Mouse (Mus musculus): ENCODE data around the gene Gfod1. TPM values are rescaled to one million over a fixed set of nuclear protein-coding genes. Genes with fewer than 3 reads are reported as not detected.

Gfod1 gene
- polyA plus RNA-seq, 1 experiment from 2014 or later = 1.2 TPM

DNA sequence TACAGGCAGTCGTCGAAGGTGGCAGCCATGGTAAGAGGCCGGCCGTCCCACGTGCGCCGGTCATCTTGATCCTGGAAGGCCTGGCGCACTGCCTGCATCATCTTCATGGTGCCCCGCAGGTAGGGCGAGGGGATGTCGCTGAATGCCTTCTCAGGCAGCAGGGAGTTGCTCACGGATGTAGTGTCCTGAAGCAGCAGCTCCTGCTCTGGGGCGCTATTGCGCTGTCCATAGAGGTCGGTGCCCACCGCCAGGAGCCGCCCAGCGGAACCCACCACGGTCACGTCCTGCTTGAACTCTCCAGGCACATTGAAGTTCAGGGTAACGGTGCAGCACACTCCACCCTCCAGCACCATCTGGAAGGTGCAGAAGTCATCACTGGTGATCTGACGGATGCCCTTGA is 103.5 kb downstream of the Gfod1 start:
- H3K4me2 ChIP-seq (ENCODE audit: low read depth, low read length) = no peak overlapping the region
- no peaks in the 10 kb centered on the region for H3K36me3 ChIP-seq (ENCODE audit: control insufficient read depth, insufficient read depth, low read length)
- H3K9me3 ChIP-seq (ENCODE audit: control insufficient read depth, low read length) = no peaks in the 10 kb centered on the region
- H3K27me3 ChIP-seq (ENCODE audit: control insufficient read depth, insufficient read depth, low read depth, low read length) = no peaks in the 10 kb centered on the region
- H3K27ac ChIP-seq (ENCODE audit: low read length) = no peak overlapping the region
- H3K4me3 ChIP-seq (ENCODE audit: low read length) = no peak overlapping the region
- peaks cover 30% of the 10 kb centered on the region for H3K4me1 ChIP-seq (replicated peaks; ENCODE audit: control insufficient read depth, insufficient read depth, low read length)
- H3K9ac ChIP-seq (ENCODE audit: low read length) = no peak overlapping the region
- 79% methylated on average over 22 of the region's 22 CpGs for WGBS
- no peak for ATAC-seq (ENCODE audit: low read depth)

DNA sequence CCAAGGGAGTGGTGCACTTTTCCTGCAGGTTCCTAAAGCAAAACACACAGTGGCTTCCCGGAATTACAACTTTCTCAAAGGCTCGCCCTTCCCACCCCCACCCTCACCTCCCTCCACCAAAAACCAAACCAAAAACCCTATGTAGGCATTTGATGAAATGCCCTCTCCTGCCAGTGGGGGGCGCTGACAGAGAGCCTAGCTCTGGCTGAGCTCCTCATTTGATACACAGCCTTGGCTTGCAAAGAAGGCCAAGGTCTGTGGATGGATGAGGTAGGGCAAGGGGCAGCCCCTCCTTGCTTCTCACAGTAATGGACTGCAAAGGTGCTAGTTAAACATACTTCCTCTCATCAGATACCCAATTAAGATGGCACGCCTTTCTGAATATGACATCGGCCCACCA is 104.2 kb downstream of the Gfod1 start:
- no peak overlapping the region for H3K4me3 ChIP-seq (ENCODE audit: low read length)
- peaks cover 32% of the 10 kb centered on the region for H3K4me1 ChIP-seq (replicated peaks; ENCODE audit: control insufficient read depth, insufficient read depth, low read length)
- ATAC-seq (ENCODE audit: low read depth) = no peak
- H3K27me3 ChIP-seq (ENCODE audit: control insufficient read depth, insufficient read depth, low read depth, low read length) = no peaks in the 10 kb centered on the region
- H3K27ac ChIP-seq (ENCODE audit: low read length) = no peak overlapping the region; the same call in 1 of the 2 replicates
- H3K9ac ChIP-seq (ENCODE audit: low read length) = no peak overlapping the region
- H3K9me3 ChIP-seq (ENCODE audit: control insufficient read depth, low read length) = no peaks in the 10 kb centered on the region
- WGBS = 61% methylated on average over 5 of the region's 5 CpGs
- H3K36me3 ChIP-seq (ENCODE audit: control insufficient read depth, insufficient read depth, low read length) = no peaks in the 10 kb centered on the region
- H3K4me2 ChIP-seq (ENCODE audit: low read depth, low read length) = no peak overlapping the region

DNA sequence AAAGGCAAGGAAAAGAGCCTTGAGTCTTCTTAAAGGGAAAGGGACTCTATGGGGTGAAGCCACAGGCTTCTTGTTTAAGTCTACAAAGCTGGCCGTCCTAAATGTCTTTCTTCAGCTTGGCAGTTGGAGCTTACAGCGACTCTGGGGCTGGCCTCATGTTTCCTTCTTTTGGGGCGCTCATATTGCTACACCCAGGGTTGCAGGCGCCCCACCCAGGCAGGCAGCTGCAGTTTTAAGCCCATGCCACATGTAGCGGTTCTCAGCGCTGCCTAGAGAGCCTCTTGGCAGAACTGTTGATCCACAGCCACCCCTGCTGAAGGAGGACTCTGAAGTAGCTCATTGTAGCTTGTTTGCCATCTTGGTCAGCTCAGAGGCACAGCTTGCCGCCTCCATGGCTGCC is 104.7 kb downstream of the Gfod1 start:
- H3K27ac ChIP-seq (ENCODE audit: low read length) = peak overlapping the region; percentile 52; the same call in 1 of the 2 replicates
- H3K9ac ChIP-seq (ENCODE audit: low read length) = no peak overlapping the region
- peaks cover 32% of the 10 kb centered on the region for H3K4me1 ChIP-seq (replicated peaks; ENCODE audit: control insufficient read depth, insufficient read depth, low read length)
- no peaks in the 10 kb centered on the region for H3K9me3 ChIP-seq (ENCODE audit: control insufficient read depth, low read length)
- 69% methylated on average over 7 of the region's 7 CpGs for WGBS
- ATAC-seq (ENCODE audit: low read depth) = no peak
- no peaks in the 10 kb centered on the region for H3K36me3 ChIP-seq (ENCODE audit: control insufficient read depth, insufficient read depth, low read length)
- H3K27me3 ChIP-seq (ENCODE audit: control insufficient read depth, insufficient read depth, low read depth, low read length) = no peaks in the 10 kb centered on the region
- no peak overlapping the region for H3K4me3 ChIP-seq (ENCODE audit: low read length)
- H3K4me2 ChIP-seq (ENCODE audit: low read depth, low read length) = no peak overlapping the region

DNA sequence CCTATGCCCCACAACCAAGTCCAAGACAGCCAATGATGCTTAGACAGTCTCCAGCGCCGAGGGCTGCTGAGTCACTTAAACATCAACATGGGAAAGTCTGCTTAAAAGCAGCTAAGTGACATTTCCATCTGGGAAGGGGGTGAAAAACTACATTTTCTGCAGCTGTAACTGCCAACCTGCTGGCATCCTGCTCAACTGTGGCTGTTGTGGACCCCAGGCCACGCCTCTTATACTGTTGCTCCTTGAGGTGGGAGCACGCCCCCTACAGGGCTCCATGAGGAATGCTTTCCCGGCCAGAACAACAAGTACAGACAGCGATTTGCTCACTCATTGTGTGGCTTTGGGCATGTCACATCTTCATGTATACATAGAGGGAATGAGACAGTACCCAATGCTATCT is 106.8 kb downstream of the Gfod1 start:
- peaks cover 32% of the 10 kb centered on the region for H3K4me1 ChIP-seq (replicated peaks; ENCODE audit: control insufficient read depth, insufficient read depth, low read length)
- no peak overlapping the region for H3K4me2 ChIP-seq (ENCODE audit: low read depth, low read length)
- H3K36me3 ChIP-seq (ENCODE audit: control insufficient read depth, insufficient read depth, low read length) = no peaks in the 10 kb centered on the region
- 69% methylated on average over 6 of the region's 6 CpGs for WGBS
- no peaks in the 10 kb centered on the region for H3K27me3 ChIP-seq (ENCODE audit: control insufficient read depth, insufficient read depth, low read depth, low read length)
- no peaks in the 10 kb centered on the region for H3K9me3 ChIP-seq (ENCODE audit: control insufficient read depth, low read length)
- no peak for ATAC-seq (ENCODE audit: low read depth)
- H3K9ac ChIP-seq (ENCODE audit: low read length) = no peak overlapping the region
- H3K4me3 ChIP-seq (ENCODE audit: low read length) = no peak overlapping the region
- H3K27ac ChIP-seq (ENCODE audit: low read length) = no peak overlapping the region

DNA sequence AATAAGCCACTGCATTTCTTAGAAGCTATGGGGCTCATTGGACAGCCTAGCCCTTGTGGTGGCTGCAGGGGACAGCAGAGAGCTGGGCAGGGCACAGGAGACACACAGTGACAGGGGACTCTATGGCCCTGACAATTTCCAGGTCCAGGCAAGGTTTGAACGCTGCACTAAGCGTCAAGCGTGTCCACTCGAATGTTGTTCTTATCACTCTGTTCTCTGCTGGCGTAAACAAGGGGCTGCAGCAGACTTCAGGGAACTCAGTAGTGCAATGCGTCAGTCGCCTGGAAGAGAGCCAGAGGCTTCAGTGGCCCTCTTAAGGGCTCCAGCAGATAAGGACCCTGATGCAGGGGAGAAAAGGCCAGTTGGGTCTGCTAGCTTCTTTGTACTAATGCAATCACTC is 108.0 kb downstream of the Gfod1 start:
- Histone ChIP-seq H3K27ac (ENCODE audit: low read length) (peak overlapping the region; percentile 27; the same call in 1 of the 2 replicates), H3K9me3 (ENCODE audit: control insufficient read depth, low read length) (no peaks in the 10 kb centered on the region), H3K9ac (ENCODE audit: low read length) (0 out of 2 replicates have a peak overlapping the region, but pooled peaks have one; percentile 17), H3K4me3 (ENCODE audit: low read length) (no peak overlapping the region), H3K4me2 (ENCODE audit: low read depth, low read length) (no peak overlapping the region), H3K36me3 (ENCODE audit: control insufficient read depth, insufficient read depth, low read length) (no peaks in the 10 kb centered on the region), H3K4me1 (replicated peaks; ENCODE audit: control insufficient read depth, insufficient read depth, low read length) (peaks cover 43% of the 10 kb centered on the region), H3K27me3 (ENCODE audit: control insufficient read depth, insufficient read depth, low read depth, low read length) (no peaks in the 10 kb centered on the region)
- 8% methylated on average over 7 of the region's 7 CpGs for WGBS
- peak; percentile 34 for ATAC-seq (ENCODE audit: low read depth)

DNA sequence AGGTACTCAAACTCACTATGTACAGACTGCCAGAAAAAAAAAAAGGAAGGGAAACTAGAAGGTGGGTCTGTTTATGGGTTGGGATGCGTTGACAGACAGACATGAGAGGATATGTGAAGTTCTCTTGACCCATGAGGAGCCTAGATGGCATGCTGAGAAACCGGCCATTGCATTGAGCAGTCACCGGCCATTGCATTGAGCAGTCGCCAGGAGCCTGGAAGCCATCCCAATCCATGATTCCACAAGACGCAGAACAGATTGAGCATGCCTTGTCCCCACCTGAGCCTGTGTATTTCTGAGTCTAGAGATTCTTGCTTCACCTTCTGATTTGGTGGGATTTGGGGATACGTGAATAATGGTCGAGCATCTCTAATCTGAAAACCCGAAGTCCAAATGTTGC is 110.0 kb downstream of the Gfod1 start:
- H3K4me1 ChIP-seq (replicated peaks; ENCODE audit: control insufficient read depth, insufficient read depth, low read length) = peaks cover 35% of the 10 kb centered on the region
- 0 out of 2 replicates have a peak overlapping the region, but pooled peaks have one; percentile 18 for H3K27ac ChIP-seq (ENCODE audit: low read length)
- no peak for ATAC-seq (ENCODE audit: low read depth)

DNA sequence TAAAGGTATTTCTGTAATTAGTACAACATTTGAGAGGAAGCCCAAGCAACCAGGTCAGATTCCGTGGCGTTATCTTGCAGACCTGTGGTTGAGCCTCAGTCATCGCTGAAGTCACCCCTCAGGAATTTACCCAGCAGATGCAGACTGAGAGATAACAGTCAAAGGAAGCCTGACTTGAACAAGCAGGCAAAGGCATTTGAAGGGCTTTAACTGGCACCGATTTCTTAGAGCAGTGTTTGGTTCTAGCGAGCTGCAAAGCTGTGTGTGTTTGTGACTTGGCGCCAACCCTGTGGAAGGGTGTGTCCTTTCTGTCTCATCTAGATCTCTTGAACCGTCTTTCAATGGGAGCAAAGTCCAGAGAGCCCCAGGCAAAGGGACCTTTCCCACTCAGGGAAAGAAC is 110.7 kb downstream of the Gfod1 start:
- no peak overlapping the region for H3K9ac ChIP-seq (ENCODE audit: low read length)

More for the DNA sequence above, 110.0 kb downstream of the Gfod1 start:
- 87% methylated on average over 8 of the region's 8 CpGs for WGBS
- H3K36me3 ChIP-seq (ENCODE audit: control insufficient read depth, insufficient read depth, low read length) = no peaks in the 10 kb centered on the region
- no peak overlapping the region for H3K9ac ChIP-seq (ENCODE audit: low read length)
- H3K4me2 ChIP-seq (ENCODE audit: low read depth, low read length) = no peak overlapping the region
- no peak overlapping the region for H3K4me3 ChIP-seq (ENCODE audit: low read length)
- no peaks in the 10 kb centered on the region for H3K27me3 ChIP-seq (ENCODE audit: control insufficient read depth, insufficient read depth, low read depth, low read length)
- no peaks in the 10 kb centered on the region for H3K9me3 ChIP-seq (ENCODE audit: control insufficient read depth, low read length)

DNA sequence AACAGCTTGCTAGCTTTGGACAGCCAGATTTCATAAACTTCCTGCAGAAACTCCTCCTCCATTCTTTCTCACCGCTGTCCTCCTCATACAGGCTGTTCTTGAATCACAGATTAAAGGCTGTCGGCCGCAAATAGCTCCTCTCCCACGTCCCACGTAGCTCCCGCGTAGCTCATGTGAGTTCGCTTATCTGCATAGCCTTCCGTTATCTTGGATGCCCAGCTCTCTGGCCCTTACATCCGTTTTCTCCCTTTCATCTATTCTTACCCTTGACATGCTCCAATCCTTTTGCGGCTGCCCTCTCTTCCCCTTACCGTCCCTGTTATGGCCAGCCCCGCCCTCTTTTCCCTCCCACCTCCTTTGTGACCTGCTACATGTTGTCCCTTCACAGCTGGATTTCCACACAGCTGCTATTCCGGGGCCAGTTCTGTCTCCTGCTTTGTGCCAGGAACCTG is 112.2 kb downstream of the Gfod1 start:
- WGBS = 1% methylated on average over 14 of the region's 14 CpGs
- Histone ChIP-seq H3K9me3 (ENCODE audit: control insufficient read depth, low read length) (no peaks in the 10 kb centered on the region), H3K27ac (ENCODE audit: low read length) (peak overlapping the region; percentile 78), H3K27me3 (ENCODE audit: control insufficient read depth, insufficient read depth, low read depth, low read length) (no peaks in the 10 kb centered on the region), H3K9ac (ENCODE audit: low read length) (peak overlapping the region; percentile 24), H3K4me3 (ENCODE audit: low read length) (peak overlapping the region; percentile 35), H3K4me1 (replicated peaks; ENCODE audit: control insufficient read depth, insufficient read depth, low read length) (peaks cover 35% of the 10 kb centered on the region), H3K36me3 (ENCODE audit: control insufficient read depth, insufficient read depth, low read length) (no peaks in the 10 kb centered on the region), H3K4me2 (ENCODE audit: low read depth, low read length) (peak overlapping the region; percentile 49)
- ATAC-seq (ENCODE audit: low read depth) = peak; percentile 75

More for the DNA sequence above, 110.7 kb downstream of the Gfod1 start:
- 11% methylated on average over 7 of the region's 7 CpGs for WGBS
- H3K27me3 ChIP-seq (ENCODE audit: control insufficient read depth, insufficient read depth, low read depth, low read length) = no peaks in the 10 kb centered on the region
- H3K9me3 ChIP-seq (ENCODE audit: control insufficient read depth, low read length) = no peaks in the 10 kb centered on the region
- H3K27ac ChIP-seq (ENCODE audit: low read length) = peak overlapping the region; percentile 23; the same call in 1 of the 2 replicates
- peaks cover 35% of the 10 kb centered on the region for H3K4me1 ChIP-seq (replicated peaks; ENCODE audit: control insufficient read depth, insufficient read depth, low read length)
- no peak overlapping the region for H3K4me3 ChIP-seq (ENCODE audit: low read length)
- no peaks in the 10 kb centered on the region for H3K36me3 ChIP-seq (ENCODE audit: control insufficient read depth, insufficient read depth, low read length)
- ATAC-seq (ENCODE audit: low read depth) = 0 out of 2 replicates have a peak, but pooled peaks have one; percentile 8
- H3K4me2 ChIP-seq (ENCODE audit: low read depth, low read length) = no peak overlapping the region

DNA sequence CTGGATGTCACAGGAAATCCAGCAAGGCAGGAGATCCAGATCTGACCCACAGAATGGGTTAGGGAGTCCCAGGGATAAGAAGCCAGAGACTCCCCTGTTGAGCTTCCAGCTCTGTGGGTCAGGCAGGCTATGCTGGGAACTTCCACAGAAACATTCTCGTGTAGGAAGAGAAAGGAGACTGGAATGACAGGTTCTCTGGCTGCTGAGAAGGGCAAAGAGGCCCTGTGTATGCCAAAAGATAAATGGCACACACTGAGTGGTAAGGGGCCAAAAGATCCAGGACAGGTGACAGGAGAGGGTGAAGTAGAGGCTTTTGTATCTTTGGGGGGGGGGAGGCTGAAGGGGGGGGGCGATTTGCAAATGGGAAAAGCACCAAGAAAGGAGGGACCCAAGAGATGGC is 112.7 kb downstream of the Gfod1 start:
- H3K4me1 ChIP-seq (replicated peaks; ENCODE audit: control insufficient read depth, insufficient read depth, low read length) = peaks cover 33% of the 10 kb centered on the region
- H3K27ac ChIP-seq (ENCODE audit: low read length) = peak overlapping the region; percentile 78
- no peak overlapping the region for H3K4me3 ChIP-seq (ENCODE audit: low read length)
- H3K36me3 ChIP-seq (ENCODE audit: control insufficient read depth, insufficient read depth, low read length) = no peaks in the 10 kb centered on the region
- no peak overlapping the region; the same call in 1 of the 2 replicates for H3K9ac ChIP-seq (ENCODE audit: low read length)
- peak overlapping the region; percentile 49; the same call in 1 of the 2 replicates for H3K4me2 ChIP-seq (ENCODE audit: low read depth, low read length)
- H3K9me3 ChIP-seq (ENCODE audit: control insufficient read depth, low read length) = no peaks in the 10 kb centered on the region
- WGBS = 5% methylated on average over 1 of the region's 2 CpGs
- ATAC-seq (ENCODE audit: low read depth) = no peak
- no peaks in the 10 kb centered on the region for H3K27me3 ChIP-seq (ENCODE audit: control insufficient read depth, insufficient read depth, low read depth, low read length)

DNA sequence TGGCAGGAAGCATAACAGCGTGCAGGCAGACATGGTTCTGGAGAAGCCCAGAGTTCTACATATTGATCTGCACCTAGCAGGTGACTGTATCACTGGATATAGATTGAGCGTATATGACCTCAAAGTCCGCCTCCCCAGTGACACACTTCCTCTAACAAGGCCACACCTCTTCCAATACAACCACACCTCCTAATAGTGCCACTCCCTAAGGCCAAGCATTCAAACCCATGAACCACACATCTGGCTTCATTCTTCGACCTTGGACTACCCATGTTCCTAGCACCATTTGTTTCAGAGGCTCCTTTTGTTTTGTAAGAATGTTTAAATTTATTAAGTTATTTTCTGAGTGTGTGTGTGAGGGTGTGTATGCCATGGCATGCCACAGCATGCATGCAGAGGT is 116.2 kb downstream of the Gfod1 start:
- Histone ChIP-seq H3K27ac (ENCODE audit: low read length) (no peak overlapping the region), H3K36me3 (ENCODE audit: control insufficient read depth, insufficient read depth, low read length) (no peaks in the 10 kb centered on the region), H3K4me1 (replicated peaks; ENCODE audit: control insufficient read depth, insufficient read depth, low read length) (peaks cover 21% of the 10 kb centered on the region), H3K9me3 (ENCODE audit: control insufficient read depth, low read length) (no peaks in the 10 kb centered on the region), H3K4me3 (ENCODE audit: low read length) (no peak overlapping the region), H3K9ac (ENCODE audit: low read length) (no peak overlapping the region), H3K27me3 (ENCODE audit: control insufficient read depth, insufficient read depth, low read depth, low read length) (no peaks in the 10 kb centered on the region), H3K4me2 (ENCODE audit: low read depth, low read length) (no peak overlapping the region)
- no peak for ATAC-seq (ENCODE audit: low read depth)
- WGBS = 93% methylated on average over 4 of the region's 4 CpGs

All from lung, embryonic 16.5 days (tissue).